Mouse (Mus musculus) bone marrow macrophage, adult 2 months (primary cell): ENCODE measurements around the gene Rnf141. TPM values are rescaled to one million over a fixed set of nuclear protein-coding genes. Genes with fewer than 3 reads are reported as not detected.
A peak's percentile ranks its signal among the peaks of the same experiment; 100 is the strongest.

Experiments used
- H3K27ac ChIP-seq: 2 replicates; pipeline ENCODE4 v1.5.1; 2012; ENCODE audit warnings: low read depth, low read length; ENCODE audit not compliant: insufficient read depth
- H3K4me1 ChIP-seq: 2 replicates; pipeline ENCODE4 v1.6.1; 2012; ENCODE audit warnings: low read length; ENCODE audit not compliant: control insufficient read depth, insufficient read depth
- H3K4me3 ChIP-seq: 2 replicates; pipeline ENCODE4 v1.5.1; 2012; ENCODE audit warnings: mild to moderate bottlenecking, low read length, moderate library complexity; ENCODE audit not compliant: insufficient read depth
- CTCF ChIP-seq: IDR thresholded peaks from 2 replicates; pipeline ENCODE4 v1.5.1; 2012; ENCODE audit warnings: low read depth, mild to moderate bottlenecking, low read length, moderate library complexity
- POLR2A ChIP-seq: IDR thresholded peaks from 2 replicates; pipeline ENCODE4 v1.6.1; 2012; ENCODE audit warnings: mild to moderate bottlenecking, low read depth, low read length, borderline replicate concordance
- polyA plus RNA-seq: library from polyadenylated mRNA; stranded (reverse); fragments of >200 nt; gene quantifications from 2 replicates; pipeline ENCODE4 v1.2.4, GENCODE M21; 2012; ENCODE audit not compliant: missing spikeins, insufficient read depth, insufficient read length

The Rnf141 gene
- polyA plus RNA-seq = 40.9 and 48.6 TPM in 2 replicates

GRCm38 (mm10) chr7:110843916-110844874 is at the start of gene Rnf141:
Gene Rnf141 (minus strand): TSS chr7:110844457.
- Histone ChIP-seq H3K4me3 (peak within 1 kb of the TSS; percentile 92), H3K4me1 (peaks cover 19% of the 10 kb centered on the region), H3K27ac (peak within 1 kb of the TSS; percentile 80)
- TF ChIP-seq POLR2A (no peak), CTCF (no peak)

- peak overlapping the region; percentile 92 for H3K27ac ChIP-seq
- peak overlapping the region; percentile 53 for H3K4me3 ChIP-seq
- no peak for TF ChIP-seq CTCF
- no peak for TF ChIP-seq POLR2A
- H3K4me1 ChIP-seq = peaks cover 11% of the 10 kb centered on the region
Observed at GRCm38 (mm10) chr7:110891501-110891986, 47.3 kb upstream of the Rnf141 start.

GRCm38 (mm10) chr7:110881746-110882333 is 37.6 kb upstream of the Rnf141 start:
- TF ChIP-seq CTCF = no peak
- TF ChIP-seq POLR2A = no peak
- H3K4me1 ChIP-seq = peaks cover 16% of the 10 kb centered on the region
- H3K4me3 ChIP-seq = no peak overlapping the region
- no peak overlapping the region for H3K27ac ChIP-seq

GRCm38 (mm10) chr7:110878028-110878427 is 33.8 kb upstream of the Rnf141 start:
- H3K4me3 ChIP-seq = no peak overlapping the region
- H3K4me1 ChIP-seq = peaks cover 28% of the 10 kb centered on the region
- TF ChIP-seq POLR2A (no peak), CTCF (no peak)
- H3K27ac ChIP-seq = no peak overlapping the region

- no peak for TF ChIP-seq POLR2A
- no peak for TF ChIP-seq CTCF
- Histone ChIP-seq H3K27ac (no peak overlapping the region), H3K4me1 (peaks cover 28% of the 10 kb centered on the region), H3K4me3 (no peak overlapping the region)
Observed at GRCm38 (mm10) chr7:110876965-110877364, 32.7 kb upstream of the Rnf141 start.

- TF ChIP-seq CTCF (no peak), POLR2A (no peak)
- Histone ChIP-seq H3K27ac (no peak overlapping the region), H3K4me1 (no peaks in the 10 kb centered on the region; the same call in 1 of the 2 replicates), H3K4me3 (no peak overlapping the region)
Observed at GRCm38 (mm10) chr7:110868807-110869206, 24.6 kb upstream of the Rnf141 start.

- Histone ChIP-seq H3K4me3 (no peak overlapping the region), H3K27ac (no peak overlapping the region), H3K4me1 (no peaks in the 10 kb centered on the region; the same call in none of the 2 replicates)
- TF ChIP-seq POLR2A (no peak), CTCF (no peak)
Observed at GRCm38 (mm10) chr7:110867116-110867515, 22.9 kb upstream of the Rnf141 start.

- no peak for TF ChIP-seq CTCF
- no peak for TF ChIP-seq POLR2A
- no peak overlapping the region for H3K4me3 ChIP-seq
- H3K4me1 ChIP-seq = no peaks in the 10 kb centered on the region; the same call in none of the 2 replicates
- H3K27ac ChIP-seq = no peak overlapping the region
Observed at GRCm38 (mm10) chr7:110866021-110866420, 21.8 kb upstream of the Rnf141 start.

GRCm38 (mm10) chr7:110865570-110865969 is 21.3 kb upstream of the Rnf141 start:
- TF ChIP-seq CTCF (no peak), POLR2A (no peak)

GRCm38 (mm10) chr7:110865038-110865437 is 20.8 kb upstream of the Rnf141 start:
- TF ChIP-seq POLR2A = no peak
- TF ChIP-seq CTCF = no peak
- H3K4me1 ChIP-seq = peaks cover 4% of the 10 kb centered on the region
- H3K4me3 ChIP-seq = no peak overlapping the region
- no peak overlapping the region for H3K27ac ChIP-seq

More at GRCm38 (mm10) chr7:110865570-110865969, 21.3 kb upstream of the Rnf141 start:
- Histone ChIP-seq H3K4me1 (no peaks in the 10 kb centered on the region; the same call in none of the 2 replicates), H3K4me3 (no peak overlapping the region), H3K27ac (no peak overlapping the region)
